Mouse (Mus musculus): ENCODE data around the gene E130309D02Rik.

E130309D02Rik gene

DNA sequence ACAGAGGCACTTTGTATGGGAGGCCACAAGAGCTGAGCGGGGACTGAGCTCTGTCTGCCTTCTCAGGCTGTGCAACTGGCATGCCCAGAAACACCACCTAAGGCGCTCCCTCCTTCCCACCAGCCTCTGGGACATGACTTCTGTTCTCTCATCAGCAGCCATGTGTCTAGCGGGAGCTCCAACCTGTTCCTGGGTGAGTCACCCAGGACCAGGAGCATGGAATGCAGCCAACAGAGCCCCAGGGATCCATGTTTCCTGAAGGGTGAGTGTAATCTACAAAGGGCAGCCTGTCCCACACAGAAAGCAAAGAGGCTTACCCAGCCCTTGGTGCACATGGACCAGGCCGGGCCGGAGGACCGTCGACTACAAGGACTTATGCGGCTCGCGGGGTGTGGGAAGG is 50.5 kb downstream of the E130309D02Rik start:
- peak; percentile 35 to 40 for DNase-seq

- DNase-seq, result no peak
Measured at GRCm38 (mm10) chr5:143261636-143262035, 53.5 kb downstream of the E130309D02Rik start.

- DNase-seq, result no peak
Measured at GRCm38 (mm10) chr5:143255802-143256201, 59.4 kb downstream of the E130309D02Rik start.

DNA sequence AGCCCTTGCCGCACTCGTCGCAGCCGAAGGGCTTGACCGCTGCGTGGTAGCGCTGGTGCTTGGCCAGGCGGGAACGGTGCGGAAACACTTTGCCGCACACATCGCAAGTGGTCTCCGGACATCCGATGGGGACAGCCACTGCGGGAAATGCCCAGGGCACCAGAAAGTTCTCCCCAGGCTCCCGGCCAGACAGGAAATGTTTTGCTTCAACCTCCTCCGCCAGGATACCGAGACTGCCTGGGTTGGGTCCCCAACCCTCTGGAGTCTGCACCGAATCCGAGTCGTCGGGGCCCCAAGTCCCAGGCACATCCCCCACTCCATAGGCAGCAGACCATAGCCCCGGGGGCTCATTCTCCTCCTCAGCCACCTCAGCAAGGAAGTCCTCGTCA is 60.0 kb downstream of the E130309D02Rik start:
- DNase-seq, result no peak

- DNase-seq, result peak; percentile 51
Measured at GRCm38 (mm10) chr5:143254487-143255130, 60.6 kb downstream of the E130309D02Rik start.

- peak in 1 of 2 experiments; percentile 67 for DNase-seq
Measured at GRCm38 (mm10) chr5:143253881-143254486, 61.2 kb downstream of the E130309D02Rik start.

- peak; percentile 61 to 69 for DNase-seq
Measured at GRCm38 (mm10) chr5:143253186-143253880, 61.8 kb downstream of the E130309D02Rik start.

DNA sequence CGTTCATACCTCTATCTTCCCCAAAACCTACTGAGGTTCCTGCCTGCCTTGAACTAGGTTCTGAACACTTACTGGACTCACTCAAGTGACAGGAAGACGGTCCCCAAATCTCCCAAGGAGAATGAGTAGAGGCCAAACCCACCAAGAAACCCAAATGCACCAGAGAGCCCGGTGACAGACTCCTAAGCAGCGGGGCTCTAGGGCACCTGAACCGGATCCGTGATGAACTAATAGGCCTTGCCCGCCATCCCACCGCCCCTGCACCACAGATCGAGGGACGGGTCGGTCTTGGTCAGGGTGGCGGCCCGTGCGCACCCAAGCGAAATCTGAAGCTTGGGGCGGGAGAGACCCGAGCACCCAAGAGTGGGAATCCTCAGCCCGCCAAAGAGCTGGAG is 62.4 kb downstream of the E130309D02Rik start:
- DNase-seq, result no peak

DNA sequence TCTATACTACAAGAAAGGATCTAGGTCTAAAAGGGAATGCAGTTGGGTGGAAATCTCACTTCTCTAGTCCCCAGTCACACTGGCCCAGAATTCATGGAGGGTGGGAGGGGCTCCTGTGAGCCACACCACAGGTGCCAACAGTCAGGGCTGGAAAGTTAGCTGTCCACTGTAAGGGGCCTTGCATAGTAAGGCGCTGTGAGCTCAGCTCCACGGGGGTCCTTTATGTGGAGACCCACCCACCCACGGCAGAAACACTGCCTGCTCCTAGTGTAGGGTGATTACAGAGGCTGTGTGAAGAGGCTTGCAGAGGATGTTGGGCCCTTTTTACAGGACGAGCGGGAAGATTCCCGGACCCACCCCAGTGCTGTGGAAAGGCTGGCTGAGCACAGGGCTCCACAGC is 63.1 kb downstream of the E130309D02Rik start:
- DNase-seq, result no peak
